Mouse (Mus musculus): ENCODE results near the gene Ifngr1. TPM values are rescaled to one million over a fixed set of nuclear protein-coding genes. Genes with fewer than 3 reads are reported as not detected.
"Not testable (repeated sequence)": the region's sequence is repeated elsewhere in the genome, so short reads cannot be mapped to it uniquely, and the experiment has no call there.

Ifngr1 gene
- polyA plus RNA-seq, 1 experiment from 2014 or later, result 29.8 TPM

GRCm38 (mm10) chr10:19593296-19593695 lies 1.5 kb downstream of the Ifngr1 start:
- Histone ChIP-seq H3K36me3 (peaks cover 5% of the 10 kb centered on the region; the same call in 1 of the 2 replicates), H3K4me3 (no peak overlapping the region)

DNA sequence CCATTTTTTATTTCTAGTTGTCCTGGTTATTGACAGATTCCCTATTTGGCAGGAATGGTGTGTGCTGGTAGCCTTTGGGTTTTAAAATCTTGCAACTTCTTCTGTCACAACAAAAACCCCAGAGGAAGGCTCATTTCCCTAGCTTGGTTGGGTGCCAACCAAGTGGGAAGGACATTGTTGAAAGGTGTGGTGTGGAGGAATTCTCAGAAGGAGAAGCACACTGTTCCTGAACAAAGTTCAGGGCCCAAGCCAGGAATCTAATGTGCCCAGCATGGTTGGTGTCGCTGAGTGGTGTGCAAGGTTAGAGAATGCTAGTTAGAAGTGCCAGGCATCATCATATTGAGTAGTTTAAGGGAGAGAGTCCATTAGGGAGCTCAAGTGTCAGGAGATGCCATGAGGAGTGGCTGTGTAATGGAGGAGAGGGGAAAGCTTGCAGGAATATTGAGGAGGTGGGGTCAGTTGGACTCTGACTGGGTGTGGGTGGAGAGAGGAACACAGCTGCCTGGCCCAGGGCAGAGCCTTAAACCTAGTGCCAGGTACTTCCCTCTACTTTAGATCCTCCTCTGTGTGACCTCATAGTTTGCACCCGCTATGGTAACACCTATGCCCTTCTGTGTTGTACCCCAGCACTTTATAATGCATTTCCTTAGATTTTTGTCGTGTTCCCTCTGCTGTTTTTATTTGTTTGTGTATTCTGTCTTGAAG lies 2.6 kb downstream of the Ifngr1 start:
- peaks cover 15% of the 10 kb centered on the region for H3K36me3 ChIP-seq
- H3K4me1 ChIP-seq (replicated peaks), result peaks cover 15% of the 10 kb centered on the region
- no peaks in the 10 kb centered on the region for H3K9me3 ChIP-seq
- peaks cover 23% of the 10 kb centered on the region for H3K27me3 ChIP-seq (ENCODE audit: insufficient read depth, poor library complexity, severe bottlenecking)
- no peak for DNase-seq (ENCODE audit: low spot score)
- WGBS, result 75% methylated on average over 3 of the region's 3 CpGs
- H3K27ac ChIP-seq, result no peak overlapping the region
- H3K4me3 ChIP-seq, result no peak overlapping the region

More at GRCm38 (mm10) chr10:19593296-19593695, 1.5 kb downstream of the Ifngr1 start:
- no peak for DNase-seq (ENCODE audit: low spot score)
- Histone ChIP-seq H3K9me3 (no peaks in the 10 kb centered on the region), H3K4me1 (replicated peaks) (peaks cover 13% of the 10 kb centered on the region), H3K27ac (no peak overlapping the region), H3K27me3 (ENCODE audit: insufficient read depth, poor library complexity, severe bottlenecking) (peaks cover 23% of the 10 kb centered on the region)
- 91% methylated on average over 3 of the region's 3 CpGs for WGBS

- no peak for DNase-seq (ENCODE audit: low spot score)
- Histone ChIP-seq H3K27ac (no peak overlapping the region), H3K27me3 (ENCODE audit: insufficient read depth, poor library complexity, severe bottlenecking) (peaks cover 8% of the 10 kb centered on the region; the same call in 1 of the 2 replicates), H3K9me3 (peaks cover 4% of the 10 kb centered on the region; the same call in 1 of the 2 replicates), H3K4me1 (replicated peaks) (peaks cover 15% of the 10 kb centered on the region), H3K36me3 (peaks cover 27% of the 10 kb centered on the region), H3K4me3 (no peak overlapping the region)
- 94% methylated on average over 4 of the region's 4 CpGs for WGBS
Measured at GRCm38 (mm10) chr10:19596866-19597265, 5.1 kb downstream of the Ifngr1 start.

DNA sequence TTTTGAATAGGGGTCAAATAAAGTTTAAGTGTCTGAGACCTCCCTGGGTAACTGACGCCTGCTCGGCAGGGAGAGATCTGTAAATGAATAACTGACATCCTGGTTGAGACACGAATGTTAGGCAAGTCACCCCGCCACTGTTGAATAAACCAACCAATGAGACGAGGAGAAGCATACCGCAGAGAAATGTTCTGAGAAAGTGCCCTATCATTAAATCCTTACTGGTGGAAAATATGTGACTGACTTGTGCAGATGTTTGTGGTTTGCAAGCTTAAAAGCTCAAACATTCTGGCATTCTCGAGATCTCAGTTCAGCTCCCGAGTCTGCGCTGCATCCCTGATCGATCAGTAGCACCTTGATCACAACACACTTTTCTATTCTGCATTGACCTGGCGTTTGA lies 6.3 kb downstream of the Ifngr1 start:
- peaks cover 39% of the 10 kb centered on the region for H3K36me3 ChIP-seq
- no peak for DNase-seq (ENCODE audit: low spot score)
- no peak overlapping the region for H3K4me3 ChIP-seq
- peaks cover 8% of the 10 kb centered on the region; the same call in 1 of the 2 replicates for H3K4me1 ChIP-seq (replicated peaks)
- H3K27ac ChIP-seq, result no peak overlapping the region
- 86% methylated on average over 11 of the region's 11 CpGs for WGBS
- H3K27me3 ChIP-seq (ENCODE audit: insufficient read depth, poor library complexity, severe bottlenecking), result peaks cover 8% of the 10 kb centered on the region; the same call in 1 of the 2 replicates
- peaks cover 4% of the 10 kb centered on the region; the same call in 1 of the 2 replicates for H3K9me3 ChIP-seq

DNA sequence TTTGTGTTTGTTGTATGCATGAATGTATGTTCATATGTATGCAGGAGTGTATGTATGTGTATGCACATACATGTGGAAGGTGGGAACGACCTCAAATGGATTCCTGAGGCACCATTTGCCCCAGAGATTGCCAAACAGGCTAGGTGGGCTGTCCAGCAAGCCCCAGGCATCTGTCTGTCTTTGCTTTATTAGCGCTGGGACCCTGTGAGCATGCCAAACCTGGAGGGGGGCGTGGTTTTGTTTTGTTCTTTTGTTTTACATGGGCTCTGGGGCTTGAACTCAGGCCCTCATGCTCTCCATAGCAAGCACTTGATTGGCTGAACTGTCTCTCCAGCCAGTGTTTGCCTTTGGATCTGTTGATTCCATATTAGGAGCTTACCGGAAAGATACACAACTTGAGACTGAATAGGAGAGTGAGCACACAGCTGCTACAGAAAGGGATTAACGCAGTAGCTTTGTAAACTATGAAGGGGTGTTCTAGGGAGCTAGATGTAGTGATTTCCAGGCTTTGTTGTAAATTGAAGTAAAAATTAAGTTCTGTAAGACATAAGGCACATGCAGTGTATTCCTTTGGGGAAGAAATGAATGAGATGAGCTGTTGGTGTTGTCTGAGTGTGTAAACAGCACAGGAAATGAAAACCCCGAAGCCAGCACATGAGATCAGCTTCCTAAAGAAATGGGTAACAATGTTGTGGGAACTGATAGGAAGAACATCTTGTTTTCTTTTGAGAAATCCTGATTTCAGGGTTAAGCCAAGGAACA lies 7.8 kb downstream of the Ifngr1 start:
- DNase-seq (ENCODE audit: low spot score), result no peak
- peaks cover 53% of the 10 kb centered on the region for H3K36me3 ChIP-seq
- WGBS, result 84% methylated on average over 6 of the region's 6 CpGs
- H3K9me3 ChIP-seq, result peaks cover 4% of the 10 kb centered on the region; the same call in 1 of the 2 replicates
- H3K4me1 ChIP-seq (replicated peaks), result 0 out of 2 replicates have a peak, but pooled peaks cover 5% of the 10 kb centered on the region
- no peak overlapping the region for H3K27ac ChIP-seq
- no peak overlapping the region for H3K4me3 ChIP-seq
- no peaks in the 10 kb centered on the region for H3K27me3 ChIP-seq (ENCODE audit: insufficient read depth, poor library complexity, severe bottlenecking)

DNA sequence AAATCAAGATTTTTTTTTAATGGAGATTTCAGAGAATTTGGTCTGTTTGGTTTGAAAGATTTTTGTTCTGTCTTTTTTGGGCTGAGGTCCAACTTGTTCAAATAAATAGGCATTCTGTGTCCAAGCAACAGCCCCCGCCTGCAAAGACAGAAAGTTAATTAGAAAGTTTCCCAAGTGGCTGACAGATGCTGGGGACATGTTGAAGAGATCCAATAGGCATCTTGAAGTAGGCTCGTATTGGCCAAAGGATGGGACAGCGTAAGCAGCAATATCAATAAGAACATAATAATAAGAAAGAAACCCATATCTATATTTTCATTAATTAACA lies 8.3 kb downstream of the Ifngr1 start:
- no peak for DNase-seq (ENCODE audit: low spot score)
- peaks cover 59% of the 10 kb centered on the region for H3K36me3 ChIP-seq

GRCm38 (mm10) chr10:19601502-19601901 lies 9.8 kb downstream of the Ifngr1 start:
- not testable (repeated sequence) for DNase-seq (ENCODE audit: low spot score); H3K27ac ChIP-seq; H3K4me3 ChIP-seq; H3K9me3 ChIP-seq; H3K27me3 ChIP-seq (ENCODE audit: insufficient read depth, poor library complexity, severe bottlenecking); H3K4me1 ChIP-seq (replicated peaks)
- peaks cover 73% of the 10 kb centered on the region for H3K36me3 ChIP-seq
- WGBS, result 11% methylated on average over 1 of the region's 1 CpGs

More for the DNA sequence above, 8.3 kb downstream of the Ifngr1 start:
- Histone ChIP-seq H3K27ac (no peak overlapping the region), H3K27me3 (ENCODE audit: insufficient read depth, poor library complexity, severe bottlenecking) (no peaks in the 10 kb centered on the region), H3K9me3 (peaks cover 4% of the 10 kb centered on the region; the same call in 1 of the 2 replicates), H3K4me1 (replicated peaks) (0 out of 2 replicates have a peak, but pooled peaks cover 5% of the 10 kb centered on the region), H3K4me3 (no peak overlapping the region)
- 90% methylated on average over 3 of the region's 3 CpGs for WGBS

DNA sequence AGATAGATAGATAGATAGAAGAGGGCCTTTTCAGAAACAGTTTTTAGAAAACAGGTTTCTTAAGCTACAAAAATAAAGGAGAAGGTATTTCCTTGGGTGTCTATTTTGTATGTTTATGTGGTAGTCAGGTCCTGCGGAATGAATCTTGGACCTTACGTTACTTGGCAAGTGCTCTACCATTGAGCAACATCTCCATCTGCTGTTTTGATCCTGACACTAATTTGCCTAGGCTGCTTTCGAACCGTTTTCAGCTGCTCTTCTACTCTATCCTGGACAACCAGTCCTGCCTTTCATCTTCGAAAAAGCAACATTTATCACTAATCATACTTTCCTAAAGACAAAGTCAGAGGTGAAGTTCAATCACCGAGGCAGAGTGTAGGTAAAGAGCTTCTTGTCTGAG lies 11.5 kb downstream of the Ifngr1 start:
- H3K4me1 ChIP-seq (replicated peaks), result 0 out of 2 replicates have a peak, but pooled peaks cover 5% of the 10 kb centered on the region
- no peak for DNase-seq (ENCODE audit: low spot score)
- WGBS, result 92% methylated on average over 6 of the region's 6 CpGs
- H3K27ac ChIP-seq, result no peak overlapping the region
- peaks cover 85% of the 10 kb centered on the region for H3K36me3 ChIP-seq
- no peak overlapping the region for H3K4me3 ChIP-seq
- peaks cover 4% of the 10 kb centered on the region; the same call in 1 of the 2 replicates for H3K9me3 ChIP-seq
- peaks cover 3% of the 10 kb centered on the region; the same call in 1 of the 2 replicates for H3K27me3 ChIP-seq (ENCODE audit: insufficient read depth, poor library complexity, severe bottlenecking)

GRCm38 (mm10) chr10:19609125-19609524 lies 17.4 kb downstream of the Ifngr1 start:
- Histone ChIP-seq H3K9me3 (no peaks in the 10 kb centered on the region), H3K4me1 (replicated peaks) (peaks cover 17% of the 10 kb centered on the region), H3K27ac (peak overlapping the region; percentile 83), H3K27me3 (ENCODE audit: insufficient read depth, poor library complexity, severe bottlenecking) (peaks cover 3% of the 10 kb centered on the region; the same call in 1 of the 2 replicates), H3K36me3 (peaks cover 48% of the 10 kb centered on the region), H3K4me3 (no peak overlapping the region)
- WGBS, result 25% methylated on average over 14 of the region's 14 CpGs
- DNase-seq (ENCODE audit: low spot score), result peak; percentile 57

- peaks cover 17% of the 10 kb centered on the region for H3K4me1 ChIP-seq (replicated peaks)
- no peak overlapping the region for H3K4me3 ChIP-seq
- H3K36me3 ChIP-seq, result peaks cover 23% of the 10 kb centered on the region
- no peaks in the 10 kb centered on the region for H3K9me3 ChIP-seq
- no peak overlapping the region for H3K27ac ChIP-seq
- peaks cover 3% of the 10 kb centered on the region; the same call in 1 of the 2 replicates for H3K27me3 ChIP-seq (ENCODE audit: insufficient read depth, poor library complexity, severe bottlenecking)
- DNase-seq (ENCODE audit: low spot score), result no peak
- 71% methylated on average over 2 of the region's 2 CpGs for WGBS
Measured at GRCm38 (mm10) chr10:19611616-19612015, 19.9 kb downstream of the Ifngr1 start.

GRCm38 (mm10) chr10:19613111-19613753 lies 21.5 kb downstream of the Ifngr1 start:
- no peaks in the 10 kb centered on the region for H3K9me3 ChIP-seq
- 0 out of 2 replicates have a peak, but pooled peaks cover 8% of the 10 kb centered on the region for H3K36me3 ChIP-seq
- no peak for DNase-seq (ENCODE audit: low spot score)
- WGBS, result 72% methylated on average over 7 of the region's 7 CpGs
- H3K4me1 ChIP-seq (replicated peaks), result peaks cover 17% of the 10 kb centered on the region
- H3K27me3 ChIP-seq (ENCODE audit: insufficient read depth, poor library complexity, severe bottlenecking), result no peaks in the 10 kb centered on the region
- no peak overlapping the region for H3K4me3 ChIP-seq
- no peak overlapping the region for H3K27ac ChIP-seq

GRCm38 (mm10) chr10:19619736-19620135 lies 28.0 kb downstream of the Ifngr1 start:
- Histone ChIP-seq H3K27me3 (ENCODE audit: insufficient read depth, poor library complexity, severe bottlenecking) (no peaks in the 10 kb centered on the region), H3K27ac (no peak overlapping the region), H3K36me3 (no peaks in the 10 kb centered on the region), H3K9me3 (no peaks in the 10 kb centered on the region), H3K4me1 (replicated peaks) (no peaks in the 10 kb centered on the region), H3K4me3 (no peak overlapping the region)
- DNase-seq (ENCODE audit: low spot score), result no peak
- 64% methylated on average over 5 of the region's 5 CpGs for WGBS
